Mouse (Mus musculus): ENCODE data around the gene Mtfr1l. TPM values are rescaled to one million over a fixed set of nuclear protein-coding genes. Genes with fewer than 3 reads are reported as not detected.

The Mtfr1l gene
- polyA plus RNA-seq, 1 experiment from 2014 or later = 56.9 TPM

- ATAC-seq (no peak), DNase-seq (peak; percentile 45)
- H3K27me3 ChIP-seq (ENCODE audit: insufficient read depth, low read length) = no peaks in the 10 kb centered on the region
- TF ChIP-seq EP300 (IDR thresholded peaks at IDR 0.05; ENCODE audit: low read depth) (no peak), CTCF (IDR thresholded peaks at IDR 0.05; ENCODE audit: low read depth) (peak; percentile 69)
- no peak overlapping the region for H3K4me3 ChIP-seq (ENCODE audit: low read depth, low read length)
- WGBS (ENCODE audit: insufficient replicate concordance) = 71% methylated on average over 6 of the region's 6 CpGs
- H3K4me2 ChIP-seq (ENCODE audit: low read depth, low read length) = no peak overlapping the region
- H3K36me3 ChIP-seq (replicated peaks; ENCODE audit: insufficient read depth, low read length) = peaks cover 3% of the 10 kb centered on the region; the same call in 1 of the 2 replicates
- no peak overlapping the region for H3K9ac ChIP-seq (replicated peaks)
- H3K9me3 ChIP-seq (ENCODE audit: low read length) = no peaks in the 10 kb centered on the region
- H3K27ac ChIP-seq (ENCODE audit: low read depth) = no peak overlapping the region
- no peaks in the 10 kb centered on the region for H3K4me1 ChIP-seq (ENCODE audit: insufficient read depth)
Measured at GRCm38 (mm10) chr4:134569205-134569604, 34.0 kb upstream of the Mtfr1l start.

- Histone ChIP-seq H3K4me1 (ENCODE audit: insufficient read depth) (no peaks in the 10 kb centered on the region), H3K36me3 (replicated peaks; ENCODE audit: insufficient read depth, low read length) (peaks cover 3% of the 10 kb centered on the region; the same call in 1 of the 2 replicates), H3K4me2 (ENCODE audit: low read depth, low read length) (no peak overlapping the region), H3K9ac (replicated peaks) (no peak overlapping the region), H3K9me3 (ENCODE audit: low read length) (no peaks in the 10 kb centered on the region), H3K27ac (ENCODE audit: low read depth) (no peak overlapping the region), H3K27me3 (ENCODE audit: insufficient read depth, low read length) (no peaks in the 10 kb centered on the region), H3K4me3 (ENCODE audit: low read depth, low read length) (no peak overlapping the region)
- WGBS (ENCODE audit: insufficient replicate concordance) = 71% methylated on average over 19 of the region's 19 CpGs
- TF ChIP-seq CTCF (IDR thresholded peaks at IDR 0.05; ENCODE audit: low read depth) (no peak), EP300 (IDR thresholded peaks at IDR 0.05; ENCODE audit: low read depth) (no peak)
- no peak for DNase-seq
- ATAC-seq = no peak
Measured at GRCm38 (mm10) chr4:134567377-134568226, 32.4 kb upstream of the Mtfr1l start.

GRCm38 (mm10) chr4:134564093-134564492 lies 28.9 kb upstream of the Mtfr1l start:
- Histone ChIP-seq H3K27me3 (ENCODE audit: insufficient read depth, low read length) (no peaks in the 10 kb centered on the region), H3K36me3 (replicated peaks; ENCODE audit: insufficient read depth, low read length) (peaks cover 3% of the 10 kb centered on the region; the same call in 1 of the 2 replicates), H3K9ac (replicated peaks) (no peak overlapping the region), H3K4me1 (ENCODE audit: insufficient read depth) (no peaks in the 10 kb centered on the region), H3K4me2 (ENCODE audit: low read depth, low read length) (no peak overlapping the region), H3K9me3 (ENCODE audit: low read length) (no peaks in the 10 kb centered on the region), H3K4me3 (ENCODE audit: low read depth, low read length) (no peak overlapping the region), H3K27ac (ENCODE audit: low read depth) (no peak overlapping the region)
- DNase-seq = no peak
- TF ChIP-seq CTCF (IDR thresholded peaks at IDR 0.05; ENCODE audit: low read depth) = no peak
- no peak for TF ChIP-seq EP300 (IDR thresholded peaks at IDR 0.05; ENCODE audit: low read depth)
- ATAC-seq = no peak
- WGBS (ENCODE audit: insufficient replicate concordance) = 74% methylated on average over 6 of the region's 6 CpGs

- no peaks in the 10 kb centered on the region for H3K4me1 ChIP-seq (ENCODE audit: insufficient read depth)
- DNase-seq (no peak), ATAC-seq (no peak)
- TF ChIP-seq CTCF (IDR thresholded peaks at IDR 0.05; ENCODE audit: low read depth) (no peak), EP300 (IDR thresholded peaks at IDR 0.05; ENCODE audit: low read depth) (0 out of 2 replicates have a peak, but pooled peaks have one; percentile 20)
- no peaks in the 10 kb centered on the region for H3K9me3 ChIP-seq (ENCODE audit: low read length)
- H3K4me2 ChIP-seq (ENCODE audit: low read depth, low read length) = no peak overlapping the region
- WGBS (ENCODE audit: insufficient replicate concordance) = 61% methylated on average over 16 of the region's 16 CpGs
- peaks cover 3% of the 10 kb centered on the region; the same call in 1 of the 2 replicates for H3K36me3 ChIP-seq (replicated peaks; ENCODE audit: insufficient read depth, low read length)
- no peak overlapping the region for H3K4me3 ChIP-seq (ENCODE audit: low read depth, low read length)
- H3K27ac ChIP-seq (ENCODE audit: low read depth) = no peak overlapping the region
- no peaks in the 10 kb centered on the region for H3K27me3 ChIP-seq (ENCODE audit: insufficient read depth, low read length)
- H3K9ac ChIP-seq (replicated peaks) = no peak overlapping the region
Measured at GRCm38 (mm10) chr4:134563624-134564023, 28.4 kb upstream of the Mtfr1l start.

GRCm38 (mm10) chr4:134562014-134562413 lies 26.8 kb upstream of the Mtfr1l start:
- no peak for ATAC-seq
- 67% methylated on average over 2 of the region's 2 CpGs for WGBS (ENCODE audit: insufficient replicate concordance)

GRCm38 (mm10) chr4:134560699-134561098 lies 25.5 kb upstream of the Mtfr1l start:
- TF ChIP-seq EP300 (IDR thresholded peaks at IDR 0.05; ENCODE audit: low read depth) = no peak
- no peak for TF ChIP-seq CTCF (IDR thresholded peaks at IDR 0.05; ENCODE audit: low read depth)
- Histone ChIP-seq H3K9me3 (ENCODE audit: low read length) (no peaks in the 10 kb centered on the region), H3K4me1 (ENCODE audit: insufficient read depth) (peaks cover 5% of the 10 kb centered on the region; the same call in 1 of the 2 replicates), H3K4me3 (ENCODE audit: low read depth, low read length) (no peak overlapping the region), H3K27ac (ENCODE audit: low read depth) (no peak overlapping the region), H3K9ac (replicated peaks) (no peak overlapping the region), H3K4me2 (ENCODE audit: low read depth, low read length) (no peak overlapping the region), H3K27me3 (ENCODE audit: insufficient read depth, low read length) (no peaks in the 10 kb centered on the region), H3K36me3 (replicated peaks; ENCODE audit: insufficient read depth, low read length) (peaks cover 3% of the 10 kb centered on the region; the same call in 1 of the 2 replicates)
- no peak for DNase-seq
- no peak for ATAC-seq
- WGBS (ENCODE audit: insufficient replicate concordance) = 86% methylated on average over 8 of the region's 8 CpGs

More at GRCm38 (mm10) chr4:134562014-134562413, 26.8 kb upstream of the Mtfr1l start:
- Histone ChIP-seq H3K4me3 (ENCODE audit: low read depth, low read length) (no peak overlapping the region), H3K27me3 (ENCODE audit: insufficient read depth, low read length) (no peaks in the 10 kb centered on the region), H3K9me3 (ENCODE audit: low read length) (no peaks in the 10 kb centered on the region), H3K36me3 (replicated peaks; ENCODE audit: insufficient read depth, low read length) (peaks cover 3% of the 10 kb centered on the region; the same call in 1 of the 2 replicates), H3K27ac (ENCODE audit: low read depth) (no peak overlapping the region), H3K4me1 (ENCODE audit: insufficient read depth) (peaks cover 5% of the 10 kb centered on the region; the same call in 1 of the 2 replicates), H3K9ac (replicated peaks) (no peak overlapping the region), H3K4me2 (ENCODE audit: low read depth, low read length) (no peak overlapping the region)
- DNase-seq = no peak
- TF ChIP-seq CTCF (IDR thresholded peaks at IDR 0.05; ENCODE audit: low read depth) (no peak), EP300 (IDR thresholded peaks at IDR 0.05; ENCODE audit: low read depth) (no peak)

Data from liver, postnatal 0 days (tissue).